Mouse (Mus musculus) myocyte (in vitro differentiated cells): ENCODE measurements around the gene Ehd3.

Experiments used
- CEBPB ChIP-seq: IDR thresholded peaks from 2 replicates; pipeline ENCODE4 v1.6.1; 2011; ENCODE audit warnings: mild to moderate bottlenecking, moderate library complexity; ENCODE audit not compliant: poor library complexity, insufficient read depth, severe bottlenecking
- E2F4 ChIP-seq: IDR thresholded peaks from one replicate; pipeline ENCODE4 v1.6.1; 2011; ENCODE audit warnings: mild to moderate bottlenecking, control low read depth, moderate library complexity; ENCODE audit not compliant: insufficient read depth
- MAX ChIP-seq: IDR thresholded peaks from one replicate; pipeline ENCODE4 v1.6.1; 2011; ENCODE audit warnings: low read depth, mild to moderate bottlenecking, control low read depth
- MYOD1 ChIP-seq, 3 experiments: IDR thresholded peaks; one replicate each; pipeline ENCODE4 v1.6.1; 2011; ENCODE audit warnings: control low read depth in 2 of 3, low read depth in 2 of 3, mild to moderate bottlenecking in 2 of 3, moderate library complexity in 1 of 3; ENCODE audit not compliant: insufficient read length in 2 of 3, control insufficient read depth in 1 of 3
- MYOG ChIP-seq, 3 experiments: IDR thresholded peaks; one replicate each; pipeline ENCODE4 v1.6.1; 2011; ENCODE audit warnings: control low read depth in 2 of 3, low read depth in 2 of 3, mild to moderate bottlenecking in 2 of 3; ENCODE audit not compliant: insufficient read length in 2 of 3, control insufficient read depth in 1 of 3, insufficient read depth in 1 of 3
- POLR2A ChIP-seq: IDR thresholded peaks from one replicate; pipeline ENCODE4 v1.6.1; 2011; ENCODE audit warnings: low read depth, mild to moderate bottlenecking, control low read depth, moderate library complexity; ENCODE audit not compliant: insufficient read length
- POLR2AphosphoS2 ChIP-seq: IDR thresholded peaks from one replicate; pipeline ENCODE4 v1.6.1; 2011; ENCODE audit warnings: low read depth, control low read depth; ENCODE audit not compliant: insufficient read length
- REST ChIP-seq: IDR thresholded peaks from one replicate; pipeline ENCODE4 v1.6.1; 2011; ENCODE audit warnings: mild to moderate bottlenecking, control low read depth, moderate library complexity; ENCODE audit not compliant: insufficient read depth, insufficient read length
- SRF ChIP-seq: IDR thresholded peaks from one replicate; pipeline ENCODE4 v1.6.1; 2011; ENCODE audit warnings: low read depth; ENCODE audit not compliant: control insufficient read depth, insufficient read length
- TCF12 ChIP-seq: IDR thresholded peaks from one replicate; pipeline ENCODE4 v1.6.1; 2011; ENCODE audit warnings: mild to moderate bottlenecking, control low read depth; ENCODE audit not compliant: poor library complexity, insufficient read depth, severe bottlenecking
- TCF3 ChIP-seq: IDR thresholded peaks from one replicate; pipeline ENCODE4 v1.6.1; 2011; ENCODE audit warnings: low read depth, control low read depth; ENCODE audit not compliant: insufficient read length
- USF1 ChIP-seq: IDR thresholded peaks from one replicate; pipeline ENCODE4 v1.6.1; 2011; ENCODE audit warnings: low read depth, mild to moderate bottlenecking, control low read depth, moderate library complexity

DNA sequence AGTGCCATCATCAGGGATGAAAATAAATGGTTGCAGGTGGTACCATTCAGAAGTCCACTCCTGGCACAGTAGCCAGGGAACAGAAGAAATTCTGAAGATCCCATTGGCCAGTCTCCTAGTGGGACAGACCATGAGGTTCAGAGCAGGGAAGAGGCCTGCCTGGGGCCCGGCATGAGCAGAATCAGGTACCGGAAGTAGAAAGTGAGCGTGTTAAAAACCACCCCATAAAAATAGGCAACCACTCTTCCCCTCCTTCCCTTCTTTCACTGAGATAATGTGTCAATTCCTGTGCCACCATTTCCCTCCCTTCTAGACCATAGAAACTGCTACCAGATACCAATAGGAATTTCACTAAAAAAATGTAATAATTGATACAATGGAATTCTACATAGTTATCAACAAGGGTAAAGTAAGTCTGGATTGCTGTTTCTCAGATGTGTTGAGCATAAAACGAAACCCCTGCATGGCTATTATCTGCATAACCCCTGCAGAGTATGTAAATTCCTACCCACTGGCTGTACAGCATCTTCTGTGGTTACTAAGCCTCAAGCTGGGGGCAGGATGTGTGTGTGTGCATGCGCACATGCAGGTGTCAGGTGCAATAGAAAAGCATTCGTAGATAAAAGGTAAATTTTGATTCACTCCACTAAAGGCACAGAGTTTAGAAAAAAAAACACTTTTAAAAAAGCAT, 10.7 kb downstream of the Ehd3 start:
- no peak for TF ChIP-seq POLR2A
- no peak for TF ChIP-seq E2F4
- TF ChIP-seq MAX, result no peak
- no peak for TF ChIP-seq SRF
- TF ChIP-seq USF1, result no peak
- no peak for TF ChIP-seq TCF12
- TF ChIP-seq MYOG (IDR thresholded peaks at IDR 0.05; ENCODE audit: control insufficient read depth in 1 of 3, insufficient read depth in 1 of 3, insufficient read length in 2 of 3, low read depth in 2 of 3), result no peak
- no peak for TF ChIP-seq CEBPB
- TF ChIP-seq MYOD1 (IDR thresholded peaks at IDR 0.05; ENCODE audit: control insufficient read depth in 1 of 3, insufficient read length in 2 of 3, low read depth in 2 of 3), result no peak
- no peak for TF ChIP-seq REST
- no peak for TF ChIP-seq POLR2AphosphoS2
- no peak for TF ChIP-seq TCF3
